Mouse (Mus musculus) intestine, embryonic 16.5 days (tissue): ENCODE measurements around the gene Cfap20. TPM values are rescaled to one million over a fixed set of nuclear protein-coding genes. Genes with fewer than 3 reads are reported as not detected.

Source experiments
- ATAC-seq: fragments of 200-750 bp; cut with Nextera tagmentation; 2 replicates; pipeline ENCODE4 v1.8.0; 2017; ENCODE audit warnings: moderate TSS enrichment, moderate library complexity
- H3K27ac ChIP-seq: fragments of 300-500 bp; sonication (generic); 2 replicates; pipeline ENCODE4 v1.5.1; 2014; ENCODE audit warnings: mild to moderate bottlenecking, low read length
- H3K27me3 ChIP-seq: fragments of 300-500 bp; sonication (generic); replicated peaks from 2 replicates; pipeline ENCODE4 v1.6.1; 2014; ENCODE audit warnings: low read length, control low read depth, mixed read lengths; ENCODE audit not compliant: control insufficient read depth, insufficient read depth
- H3K36me3 ChIP-seq: fragments of 300-500 bp; sonication (generic); 2 replicates; pipeline ENCODE4 v1.6.1; 2014; ENCODE audit warnings: low read length, control low read depth; ENCODE audit not compliant: control insufficient read depth, insufficient read depth
- H3K4me1 ChIP-seq: fragments of 300-500 bp; sonication (generic); 2 replicates; pipeline ENCODE4 v1.6.1; 2014; ENCODE audit warnings: low read length, control low read depth, mixed read lengths; ENCODE audit not compliant: control insufficient read depth, insufficient read depth
- H3K4me2 ChIP-seq: fragments of 300-500 bp; sonication (generic); 2 replicates; pipeline ENCODE4 v1.6.1; 2014; ENCODE audit warnings: low read depth, low read length, control low read depth
- H3K4me3 ChIP-seq: fragments of 300-500 bp; sonication (generic); 2 replicates; pipeline ENCODE4 v1.5.1; 2014; ENCODE audit warnings: mild to moderate bottlenecking, low read length
- H3K9ac ChIP-seq: fragments of 300-500 bp; sonication (generic); 2 replicates; pipeline ENCODE4 v1.6.1; 2014; ENCODE audit warnings: low read depth, low read length
- H3K9me3 ChIP-seq: fragments of 300-500 bp; sonication (generic); 2 replicates; pipeline ENCODE4 v1.6.1; 2016; ENCODE audit warnings: low read length, control low read depth; ENCODE audit not compliant: control insufficient read depth
- whole genome bisulfite sequencing: fragments of 180-500 bp; shearing (Covaris S2); extraction: QIAGEN DNeasy Blood & Tissue Kit; methylation state at CpG from one replicate; pipeline ENCODE4 v1.1.7; 2014; 5-methylcytosine and 5-hydroxymethylcytosine counted together
- polyA plus RNA-seq: library from polyadenylated mRNA; unstranded; fragments of >200 nt; fragmentation: Nextera tagmentation; extraction: Ambion mirVana; gene quantifications from 2 replicates; pipeline ENCODE4 v1.2.1, GENCODE M21; 2015

Gene Cfap20
- polyA plus RNA-seq, 1 experiment from 2014 or later: 113 TPM

DNA sequence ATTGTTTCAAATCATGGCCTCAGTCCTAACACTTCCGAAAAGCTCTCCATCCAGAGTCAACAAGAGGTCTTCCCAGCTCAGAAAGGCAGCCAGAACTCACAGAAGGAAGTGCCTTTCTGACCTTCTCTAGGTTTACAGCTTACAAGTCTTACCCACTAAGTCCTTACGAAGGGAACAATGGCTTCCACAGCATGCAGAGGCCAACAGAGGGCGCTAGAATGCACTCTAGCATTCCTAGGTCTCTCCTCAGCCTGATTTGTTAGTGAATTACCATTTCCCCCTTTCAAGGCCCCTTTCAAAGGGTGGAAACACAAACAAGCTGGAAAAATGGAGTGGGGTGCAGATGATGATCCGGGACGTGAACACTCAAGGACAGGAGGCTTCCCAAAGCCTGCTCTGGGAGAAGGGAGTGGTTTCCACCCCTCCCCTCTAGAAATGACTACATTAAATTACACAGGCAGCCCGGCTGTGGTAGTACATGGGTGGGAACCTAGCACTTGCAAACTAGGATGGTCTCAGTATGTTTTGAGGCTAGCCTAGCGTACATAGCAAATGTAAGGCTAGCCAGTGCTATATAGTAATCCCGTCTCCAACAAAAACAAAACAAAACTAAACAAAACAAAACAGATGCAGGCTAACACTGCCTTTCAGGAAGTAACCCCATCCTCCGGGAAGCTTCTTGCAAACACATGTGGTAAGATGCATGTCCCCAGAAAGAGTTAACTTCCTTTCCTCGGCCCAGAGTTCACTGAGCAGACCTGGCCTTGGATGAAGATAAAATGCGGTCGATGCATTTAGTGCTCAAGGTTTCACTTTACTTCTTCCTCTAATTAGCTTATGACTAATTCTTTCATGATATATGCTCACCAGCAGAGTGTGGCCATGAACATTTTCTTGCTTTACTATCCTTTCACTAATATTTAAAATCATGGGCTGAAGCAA is 6.8 kb downstream of the Cfap20 start:
- Histone ChIP-seq H3K4me2 (peak overlapping the region; percentile 30), H3K27me3 (no peaks in the 10 kb centered on the region), H3K9ac (peak overlapping the region; percentile 1; the same call in 1 of the 2 replicates), H3K27ac (peak overlapping the region; percentile 71), H3K9me3 (no peaks in the 10 kb centered on the region), H3K4me3 (peak overlapping the region; percentile 1), H3K36me3 (no peaks in the 10 kb centered on the region), H3K4me1 (peaks cover 52% of the 10 kb centered on the region)
- WGBS: 18% methylated on average over 12 of the region's 12 CpGs
- peak; percentile 52 for ATAC-seq

DNA sequence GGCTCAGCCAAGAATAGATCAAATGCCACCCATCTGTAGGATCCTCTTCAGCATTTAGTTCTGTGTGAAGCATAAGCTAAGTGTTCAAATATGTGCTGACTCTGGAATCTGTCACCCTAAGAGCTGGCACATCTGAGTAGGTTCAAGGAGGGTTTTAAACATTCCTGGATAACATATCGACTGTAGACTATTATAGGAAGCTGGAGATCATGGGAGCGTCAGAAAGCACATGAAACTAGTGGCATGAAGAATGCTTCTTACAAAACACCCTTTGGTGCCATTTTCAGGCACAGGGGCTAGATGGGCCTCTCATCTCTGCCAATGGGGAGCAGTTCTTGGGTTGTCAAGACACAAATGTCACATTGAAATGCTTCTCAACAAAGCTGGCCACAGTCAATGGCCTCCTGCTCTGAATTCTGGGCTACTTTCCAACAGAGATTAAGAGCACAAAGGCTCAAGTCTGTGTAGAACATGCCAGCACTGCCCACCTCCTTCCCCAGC is 7.8 kb downstream of the Cfap20 start:
- H3K9me3 ChIP-seq: no peaks in the 10 kb centered on the region
- ATAC-seq: no peak
- H3K27me3 ChIP-seq: no peaks in the 10 kb centered on the region
- no peak overlapping the region for H3K4me3 ChIP-seq
- H3K27ac ChIP-seq: peak overlapping the region; percentile 35; the same call in 1 of the 2 replicates
- H3K4me2 ChIP-seq: no peak overlapping the region
- H3K9ac ChIP-seq: no peak overlapping the region
- no peaks in the 10 kb centered on the region for H3K36me3 ChIP-seq
- 45% methylated on average over 2 of the region's 2 CpGs for WGBS
- peaks cover 44% of the 10 kb centered on the region for H3K4me1 ChIP-seq

DNA sequence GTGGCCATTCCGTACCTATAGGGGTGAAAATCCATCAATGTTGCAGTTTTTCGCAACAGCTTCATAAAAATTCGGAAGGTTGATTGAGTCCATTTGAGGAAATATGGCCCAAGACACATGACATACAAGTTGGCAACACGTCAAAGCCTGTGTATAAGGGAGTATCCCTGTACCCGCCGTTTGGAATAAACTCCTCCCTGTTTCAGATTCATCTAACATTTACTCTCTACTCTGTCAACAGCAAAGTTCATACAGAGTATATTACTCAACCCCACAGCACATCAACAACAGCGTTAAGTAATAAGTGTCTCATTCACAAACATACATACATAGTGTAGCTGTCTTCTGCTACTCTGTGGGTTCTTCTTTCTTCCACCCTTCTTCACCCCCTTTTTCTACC is 10.0 kb downstream of the Cfap20 start:
- Histone ChIP-seq H3K4me1 (peaks cover 33% of the 10 kb centered on the region), H3K9me3 (no peaks in the 10 kb centered on the region), H3K36me3 (peaks cover 7% of the 10 kb centered on the region), H3K4me3 (no peak overlapping the region), H3K4me2 (no peak overlapping the region), H3K27me3 (no peaks in the 10 kb centered on the region), H3K9ac (no peak overlapping the region), H3K27ac (no peak overlapping the region)
- 73% methylated on average over 7 of the region's 7 CpGs for WGBS
- no peak for ATAC-seq

DNA sequence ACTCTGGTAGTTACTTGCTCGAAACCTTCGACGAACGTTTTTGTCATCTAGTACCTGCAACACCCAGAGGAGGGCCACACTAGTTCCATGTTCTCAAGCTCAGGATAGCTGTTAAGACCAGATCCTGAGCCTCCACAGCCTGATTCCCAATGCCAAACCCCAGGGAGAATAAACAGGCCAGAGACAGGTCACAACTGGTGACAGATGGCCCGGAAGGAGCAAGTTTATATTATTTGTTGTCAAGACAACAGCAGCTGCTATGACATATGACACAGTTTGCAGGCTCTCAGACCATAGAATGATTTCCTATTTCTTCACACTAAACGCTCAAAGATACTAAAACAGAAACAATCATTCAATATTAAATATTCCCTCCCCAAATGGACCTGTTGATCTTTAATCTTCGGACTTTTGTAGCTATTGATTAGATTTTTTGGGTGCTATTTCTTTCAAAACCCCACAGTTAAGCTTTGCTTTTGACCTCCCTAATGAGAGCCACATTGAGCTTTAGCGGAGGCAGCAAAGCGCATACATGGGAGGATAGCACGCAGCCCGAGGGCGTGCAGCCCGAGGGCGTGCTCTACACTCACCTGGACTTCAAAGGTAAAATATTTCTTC is 12.4 kb downstream of the Cfap20 start:
- peaks cover 7% of the 10 kb centered on the region for H3K36me3 ChIP-seq
- no peak overlapping the region for H3K27ac ChIP-seq
- no peaks in the 10 kb centered on the region for H3K9me3 ChIP-seq
- H3K4me2 ChIP-seq: no peak overlapping the region
- H3K4me3 ChIP-seq: no peak overlapping the region
- ATAC-seq: no peak
- peaks cover 10% of the 10 kb centered on the region for H3K4me1 ChIP-seq
- no peak overlapping the region for H3K9ac ChIP-seq
- 90% methylated on average over 14 of the region's 14 CpGs for WGBS
- no peaks in the 10 kb centered on the region for H3K27me3 ChIP-seq

DNA sequence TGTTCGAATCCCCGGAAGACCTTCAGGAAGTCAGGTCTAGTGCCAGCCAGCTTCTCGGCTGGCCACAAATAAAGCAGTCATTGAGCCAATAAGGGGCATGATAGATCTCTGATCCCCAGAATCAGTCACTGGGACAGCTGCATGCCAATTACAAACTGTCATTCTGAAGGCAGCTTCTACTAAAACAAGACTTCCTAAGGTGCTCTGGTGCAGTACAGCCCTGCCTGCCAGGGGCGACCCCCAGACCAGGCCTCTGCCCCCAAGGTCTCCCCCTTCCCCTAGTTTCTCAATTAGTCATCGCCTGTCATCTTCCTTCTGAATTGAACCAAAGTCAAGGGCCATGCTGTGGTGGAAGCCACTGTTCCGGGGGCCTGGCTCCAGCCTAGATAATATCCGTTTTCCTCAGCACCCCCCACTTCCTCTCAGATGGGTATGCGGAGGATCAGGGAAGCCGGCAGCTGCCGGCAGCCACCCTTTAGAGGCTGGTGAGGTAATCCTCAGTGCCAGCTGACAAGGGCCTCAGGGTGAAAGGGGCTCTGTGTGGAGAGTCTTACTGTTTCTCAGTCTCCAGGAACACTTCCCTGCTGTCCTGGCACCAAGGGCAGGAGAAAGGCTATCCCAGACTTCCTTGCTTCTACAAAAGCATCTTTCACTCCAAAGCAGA is 23.2 kb downstream of the Cfap20 start:
- 46% methylated on average over 10 of the region's 10 CpGs for WGBS
- Histone ChIP-seq H3K36me3 (no peaks in the 10 kb centered on the region), H3K27ac (peak overlapping the region; percentile 28), H3K4me2 (no peak overlapping the region), H3K9me3 (no peaks in the 10 kb centered on the region), H3K9ac (no peak overlapping the region), H3K4me3 (no peak overlapping the region), H3K4me1 (peaks cover 8% of the 10 kb centered on the region; the same call in 1 of the 2 replicates), H3K27me3 (no peaks in the 10 kb centered on the region)
- ATAC-seq: peak; percentile 56; the same call in 1 of the 2 replicates

DNA sequence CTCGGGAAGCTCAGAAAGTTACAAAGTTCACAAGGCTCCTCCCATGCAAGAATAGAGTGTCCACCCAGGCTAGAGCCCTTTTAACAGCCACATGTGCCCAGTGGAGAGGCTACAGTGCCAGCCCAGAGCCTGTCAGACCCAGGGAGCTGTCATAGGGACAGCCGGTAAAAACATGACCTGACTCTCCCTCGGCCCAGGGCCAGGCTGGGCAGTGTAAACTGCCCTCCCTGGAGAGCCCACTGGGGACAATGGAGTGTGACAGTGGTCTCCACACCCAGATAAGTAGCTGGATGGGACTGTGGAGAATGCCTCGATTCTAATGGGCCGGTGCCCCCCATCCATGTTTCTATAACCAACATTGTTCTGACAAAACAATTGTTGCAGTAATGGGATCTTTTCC is 25.2 kb downstream of the Cfap20 start:
- WGBS: 62% methylated on average over 5 of the region's 5 CpGs
- no peak overlapping the region for H3K4me2 ChIP-seq

DNA sequence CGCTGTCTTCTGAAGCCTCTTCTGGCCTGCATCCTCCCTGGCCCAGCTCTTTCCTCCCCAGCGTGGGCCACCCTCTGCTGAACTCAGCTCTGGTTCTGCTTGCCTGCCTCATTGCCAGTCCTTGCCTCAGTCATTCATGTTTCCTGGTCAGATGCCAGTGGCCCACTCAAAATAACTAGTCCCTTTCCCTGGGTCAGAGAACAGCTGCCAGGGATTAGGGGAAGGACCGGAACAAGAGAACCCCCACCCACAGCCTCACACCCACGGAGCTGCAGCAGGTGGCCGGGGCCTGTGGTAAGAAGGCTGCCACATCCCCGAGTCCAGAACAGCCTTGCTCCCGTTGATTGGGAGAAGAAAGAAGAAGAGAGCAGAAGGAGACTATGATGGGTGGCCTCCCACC is 33.6 kb downstream of the Cfap20 start:
- Histone ChIP-seq H3K4me2 (no peak overlapping the region), H3K4me3 (no peak overlapping the region), H3K4me1 (peaks cover 7% of the 10 kb centered on the region), H3K9ac (no peak overlapping the region), H3K36me3 (no peaks in the 10 kb centered on the region), H3K27me3 (no peaks in the 10 kb centered on the region), H3K27ac (no peak overlapping the region), H3K9me3 (no peaks in the 10 kb centered on the region)
- 74% methylated on average over 7 of the region's 7 CpGs for WGBS
- no peak for ATAC-seq

More for the DNA sequence above, 25.2 kb downstream of the Cfap20 start:
- H3K9ac ChIP-seq: no peak overlapping the region
- no peaks in the 10 kb centered on the region for H3K36me3 ChIP-seq
- ATAC-seq: peak; percentile 46
- peaks cover 8% of the 10 kb centered on the region; the same call in 1 of the 2 replicates for H3K4me1 ChIP-seq
- H3K27me3 ChIP-seq: no peaks in the 10 kb centered on the region
- no peak overlapping the region for H3K4me3 ChIP-seq
- H3K9me3 ChIP-seq: no peaks in the 10 kb centered on the region
- no peak overlapping the region for H3K27ac ChIP-seq

DNA sequence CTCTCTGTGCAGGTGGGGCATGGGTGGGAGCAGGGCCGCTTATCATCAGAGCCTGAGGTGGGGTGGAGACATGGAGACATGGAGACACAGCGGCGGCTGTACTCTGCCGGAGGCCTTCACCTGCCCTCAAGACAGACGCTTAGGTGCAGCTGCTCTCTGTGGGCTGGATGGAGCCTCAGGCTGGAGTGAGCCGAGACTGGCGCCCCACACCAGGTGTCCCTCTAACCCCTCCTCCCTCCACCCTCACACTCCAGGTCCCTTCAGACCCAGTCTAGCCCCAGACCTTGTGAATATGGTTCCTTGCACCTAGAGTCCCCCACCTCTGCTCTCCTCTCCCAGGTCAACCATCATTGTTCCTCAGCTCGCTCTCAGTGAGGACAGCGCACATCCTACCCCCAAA is 35.5 kb downstream of the Cfap20 start:
- WGBS: 75% methylated on average over 9 of the region's 9 CpGs
- H3K4me3 ChIP-seq: no peak overlapping the region
- no peak for ATAC-seq

DNA sequence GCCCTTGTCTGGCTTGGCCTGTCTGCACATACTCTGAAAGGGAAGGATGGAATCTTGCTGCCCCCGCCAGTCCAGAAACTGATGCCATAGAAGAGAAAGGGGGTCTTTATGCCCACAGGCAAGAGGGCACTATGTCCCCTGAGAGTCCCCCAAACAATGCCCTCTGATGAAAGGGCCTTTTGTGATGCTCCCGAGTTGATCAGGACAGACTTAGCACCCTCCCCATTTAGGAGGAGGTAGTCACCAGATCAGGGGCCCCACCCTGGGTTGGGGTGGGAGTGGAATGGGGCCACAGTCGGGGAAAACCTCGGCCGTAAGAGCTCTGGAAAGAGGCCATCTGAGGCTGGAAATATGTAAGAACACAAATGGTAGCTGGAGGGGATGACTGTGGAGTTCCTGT is 37.5 kb downstream of the Cfap20 start:
- Histone ChIP-seq H3K27me3 (no peaks in the 10 kb centered on the region), H3K4me1 (peaks cover 10% of the 10 kb centered on the region), H3K4me2 (no peak overlapping the region), H3K4me3 (no peak overlapping the region), H3K27ac (0 out of 2 replicates have a peak overlapping the region, but pooled peaks have one; percentile 7), H3K9ac (no peak overlapping the region), H3K36me3 (no peaks in the 10 kb centered on the region), H3K9me3 (no peaks in the 10 kb centered on the region)
- 46% methylated on average over 5 of the region's 5 CpGs for WGBS
- ATAC-seq: no peak

More for the DNA sequence above, 35.5 kb downstream of the Cfap20 start:
- no peaks in the 10 kb centered on the region for H3K27me3 ChIP-seq
- H3K4me2 ChIP-seq: no peak overlapping the region
- H3K9me3 ChIP-seq: no peaks in the 10 kb centered on the region
- peaks cover 10% of the 10 kb centered on the region for H3K4me1 ChIP-seq
- H3K27ac ChIP-seq: no peak overlapping the region
- H3K36me3 ChIP-seq: no peaks in the 10 kb centered on the region
- no peak overlapping the region for H3K9ac ChIP-seq
